Mouse (Mus musculus): ENCODE measurements at regions not wholly inside any gene's neighbourhood (a gene's known extent, or its start where the extent isn't known, plus 50 kb on each side); places are given as distances from the start of the nearest gene placed in this dataset.

- TF ChIP-seq CTCF (IDR thresholded peaks at IDR 0.05; ENCODE audit: low read depth, low read length) (no peak), GATA1 (IDR thresholded peaks at IDR 0.05; ENCODE audit: borderline replicate concordance, low read length) (no peak), TAL1 (conservative IDR thresholded peaks at IDR 0.05; ENCODE audit: low read depth, low read length) (no peak)
Observed at GRCm38 (mm10) chr13:72324041-72324690, 304.5 kb upstream of the Irx2 start.
